Mouse (Mus musculus) gastrocnemius, postnatal 14 days (tissue): ENCODE measurements around the gene Nfe2. TPM values are rescaled to one million over a fixed set of nuclear protein-coding genes. Genes with fewer than 3 reads are reported as not detected.
"Not testable (repeated sequence)": the region's sequence is repeated elsewhere in the genome, so short reads cannot be mapped to it uniquely, and the experiment has no call there.

ENCODE experiments used
- DNase-seq: peaks from one replicate; pipeline ENCODE4 v3.0.0; 2021; ENCODE audit warnings: mixed read lengths
- intact Hi-C: fragments of 180-260 bp; cut with DNase I; formaldehyde crosslinking; loops from one replicate; pipeline ENCODE4 v1.15.1; 2025; ENCODE audit warnings: low total_unique reads
- total RNA-seq, 2 experiments: library from RNA; stranded (reverse); gene quantifications; 2 replicates each; pipeline ENCODE4 v1.2.3; 2021

Gene Nfe2
- total RNA-seq, 2 experiments from 2014 or later, result not detected

DNA sequence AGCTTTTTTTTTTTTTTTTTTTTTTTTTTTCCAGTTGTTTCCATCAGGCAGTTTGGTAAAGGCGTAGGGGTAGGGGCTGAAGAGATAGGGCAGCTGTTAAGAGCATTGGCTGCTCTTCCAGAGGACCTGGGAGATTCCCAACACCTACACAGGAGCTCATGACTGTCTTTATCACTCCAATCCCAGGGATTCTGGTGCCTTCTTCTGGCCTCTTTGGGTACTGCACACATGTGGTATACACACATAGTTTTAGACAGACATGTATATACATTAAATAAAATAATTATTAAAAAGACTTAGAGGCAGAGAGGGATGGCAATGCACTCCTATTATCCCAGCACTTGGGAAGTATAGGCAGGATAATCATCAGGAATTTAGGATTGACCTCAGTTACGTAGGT is 35.2 kb upstream of the Nfe2 start:
- DNase-seq, result no peak
- intact Hi-C loops, result no loop called here

DNA sequence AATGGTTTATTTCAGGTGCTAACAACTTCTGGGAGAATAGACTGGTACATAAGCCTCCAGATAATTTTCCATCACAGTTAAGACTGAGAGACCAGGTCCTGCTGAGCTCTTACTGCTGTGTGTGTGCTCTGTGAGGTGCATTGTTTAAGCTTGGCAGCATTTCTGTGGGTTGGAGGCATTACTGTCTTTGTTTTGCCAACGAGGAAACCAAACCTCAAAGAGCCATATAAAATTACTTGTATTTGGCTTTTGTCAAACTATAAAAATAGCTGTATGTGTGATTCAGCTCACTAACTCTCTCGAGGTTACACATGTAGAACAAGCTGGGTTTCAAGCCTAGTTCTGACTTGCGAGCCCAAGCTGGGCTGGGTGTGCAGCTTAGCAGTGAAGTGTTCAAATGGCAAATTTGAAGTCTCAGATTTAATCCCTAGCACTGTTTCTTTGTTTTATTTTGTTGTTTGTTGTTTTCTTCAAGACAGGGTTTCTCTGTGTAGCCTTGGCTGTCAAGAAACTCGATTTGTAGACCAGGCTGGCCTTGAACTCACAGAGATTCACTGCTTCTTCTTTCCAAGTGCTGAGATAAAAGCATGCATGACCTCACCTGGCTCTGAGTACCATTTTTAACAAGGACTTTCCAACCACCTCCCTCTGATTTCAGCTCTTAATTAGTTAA is 34.6 kb upstream of the Nfe2 start:
- intact Hi-C loops, result no loop called here
- DNase-seq, result no peak

DNA sequence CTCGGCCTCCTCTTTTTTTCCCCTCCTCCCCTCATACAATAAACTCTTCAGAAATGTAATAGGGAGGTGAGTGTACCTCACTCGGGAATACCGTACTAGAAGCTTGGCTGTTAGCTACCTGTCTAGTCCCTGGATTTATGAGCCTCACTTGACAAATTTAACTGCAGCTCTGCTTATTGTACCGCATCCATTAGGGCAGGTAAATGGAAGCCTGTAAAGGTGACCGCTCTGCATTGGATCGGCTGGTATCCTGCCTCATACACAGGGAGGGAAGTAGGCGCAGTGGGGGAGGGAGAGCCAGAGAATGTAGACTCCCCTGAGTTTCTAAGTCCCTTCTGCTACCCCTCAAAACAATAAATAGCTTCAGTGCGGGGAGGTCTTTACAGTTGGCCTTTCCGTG is 32.6 kb upstream of the Nfe2 start:
- DNase-seq, result no peak
- intact Hi-C loops, result no loop called here

DNA sequence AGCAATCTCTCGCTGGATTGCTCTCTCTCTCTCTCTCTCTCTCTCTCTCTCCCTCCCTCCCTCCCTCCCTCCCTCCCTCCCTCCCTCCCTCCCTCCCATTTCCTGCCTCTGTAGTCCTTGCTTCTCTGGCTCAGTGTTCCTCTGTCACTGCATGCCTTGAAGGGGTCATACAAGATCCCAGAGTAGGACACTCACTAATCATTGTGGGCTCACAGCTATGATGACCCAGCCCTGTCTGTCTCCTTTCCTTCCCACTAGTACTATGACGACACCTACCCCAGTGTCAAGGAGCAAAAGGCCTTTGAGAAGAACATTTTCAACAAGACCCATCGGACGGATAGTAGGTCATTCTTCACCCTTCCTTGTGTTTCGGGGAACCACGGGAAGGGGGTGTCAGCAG is 32.2 kb upstream of the Nfe2 start:
- no peak for DNase-seq
- intact Hi-C loops, result no loop called here

- DNase-seq, result no peak
- intact Hi-C loops, result no loop called here
Observed at GRCm38 (mm10) chr15:103289600-103289999, 31.4 kb upstream of the Nfe2 start.

DNA sequence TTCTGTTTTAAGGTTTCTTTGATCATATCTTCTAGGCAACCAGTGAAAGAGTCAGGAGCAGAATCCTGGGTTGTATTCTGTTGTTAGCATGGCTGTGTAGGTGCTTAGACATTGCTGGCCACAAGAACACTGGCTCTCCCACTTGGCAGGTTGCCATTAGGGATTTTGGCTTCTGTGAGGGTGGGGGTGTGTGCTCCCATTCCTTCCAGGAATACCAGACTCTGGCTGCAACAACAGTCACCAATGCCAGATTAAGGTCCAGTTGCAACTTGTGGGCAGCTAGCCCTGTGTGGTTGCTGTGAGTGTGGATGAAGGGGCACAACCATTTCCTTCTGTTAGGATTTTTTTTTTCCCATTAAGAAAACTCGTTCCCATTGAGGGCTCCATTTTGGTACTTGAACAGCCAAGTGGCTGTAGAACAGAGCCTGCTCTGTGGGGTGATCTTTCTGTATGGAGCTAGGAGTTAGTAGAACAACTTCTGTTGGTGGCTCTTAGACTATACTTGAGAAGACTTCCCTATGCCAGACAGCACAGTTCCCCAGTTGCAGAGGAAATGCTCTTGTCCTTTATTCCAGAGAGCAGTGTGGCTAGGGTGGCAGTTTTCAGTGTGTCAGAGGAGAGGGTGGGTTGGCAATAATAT is 27.7 kb upstream of the Nfe2 start:
- peak; percentile 61 for DNase-seq

GRCm38 (mm10) chr15:103284647-103285046 is 26.4 kb upstream of the Nfe2 start:
- DNase-seq, result no peak
- intact Hi-C loops, result loop anchor here (5.0 kb wide), 1 partner anchor 33 kb away; no protein-coding TSS in a partner anchor

More for the DNA sequence above, 27.7 kb upstream of the Nfe2 start:
- intact Hi-C loops, result no loop called here

DNA sequence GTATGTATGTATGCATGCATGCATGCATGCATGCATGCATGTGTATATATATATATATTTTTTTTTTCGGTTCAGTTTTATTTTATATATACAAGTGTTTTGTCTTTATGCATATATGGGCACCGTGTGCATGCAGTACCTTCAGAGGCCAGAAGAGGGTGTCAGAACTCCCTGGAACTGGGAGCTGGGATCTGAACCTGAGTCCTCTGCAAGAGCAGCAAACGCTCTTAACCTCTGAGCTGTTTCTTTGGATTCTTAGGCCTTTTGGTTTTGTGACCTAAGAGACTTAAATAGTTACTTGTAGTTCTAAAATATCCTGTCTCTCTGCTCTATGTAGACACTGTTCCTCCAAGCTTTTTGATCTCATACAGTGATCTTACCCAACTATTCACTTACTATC is 25.9 kb upstream of the Nfe2 start:
- intact Hi-C loops, result loop anchor here (5.0 kb wide), 1 partner anchor 33 kb away; no protein-coding TSS in a partner anchor
- peak; percentile 25 for DNase-seq

DNA sequence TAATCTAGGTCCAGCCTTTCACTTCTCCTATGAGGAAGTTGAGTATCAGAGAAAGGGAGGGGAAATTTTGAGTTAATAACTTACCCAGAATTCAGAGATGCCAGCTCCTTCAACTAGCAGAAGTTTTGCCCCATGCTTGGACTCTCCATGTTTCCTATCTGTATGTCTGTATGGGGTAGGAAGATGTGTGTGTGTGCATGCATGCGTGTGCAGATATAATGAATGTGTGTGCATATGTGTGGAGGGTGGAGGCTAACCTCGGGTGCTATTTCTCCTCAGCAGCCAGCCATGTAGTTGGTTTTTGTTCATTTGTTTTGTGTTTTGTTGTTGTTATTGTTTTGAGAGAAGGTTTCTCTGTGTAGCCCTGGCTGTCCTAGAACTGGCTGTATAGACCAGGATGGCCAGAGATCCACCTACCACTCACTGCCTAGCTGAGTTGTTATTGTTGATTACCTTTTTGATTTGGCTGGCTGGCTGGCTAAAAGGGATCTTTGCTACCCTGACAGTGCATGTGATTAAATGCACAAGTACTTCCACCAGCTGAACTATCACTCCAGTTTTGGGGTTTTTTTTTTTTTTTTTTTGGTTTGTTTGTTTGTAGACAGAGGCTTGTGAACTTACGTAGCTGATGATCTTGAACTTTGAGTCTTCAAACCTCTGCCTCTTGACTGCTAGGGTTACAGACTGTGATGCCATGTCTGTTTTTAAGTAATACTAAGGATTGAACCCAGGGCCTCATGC is 23.4 kb upstream of the Nfe2 start:
- intact Hi-C loops, result loop anchor here (5.0 kb wide), 1 partner anchor 36 kb away; no protein-coding TSS in a partner anchor
- DNase-seq, result no peak

- DNase-seq, result no peak
Observed at GRCm38 (mm10) chr15:103280817-103281464, 22.7 kb upstream of the Nfe2 start.

GRCm38 (mm10) chr15:103279750-103280149 is 21.5 kb upstream of the Nfe2 start:
- intact Hi-C loops, result loop anchor here (5.0 kb wide), 1 partner anchor 38 kb away; no protein-coding TSS in a partner anchor

More at GRCm38 (mm10) chr15:103280817-103281464, 22.7 kb upstream of the Nfe2 start:
- intact Hi-C loops, result loop anchor here (5.0 kb wide), 1 partner anchor 36 kb away; no protein-coding TSS in a partner anchor

GRCm38 (mm10) chr15:103277949-103278348 is 19.7 kb upstream of the Nfe2 start:
- intact Hi-C loops, result no loop called here
- DNase-seq, result no peak

More at GRCm38 (mm10) chr15:103279750-103280149, 21.5 kb upstream of the Nfe2 start:
- no peak for DNase-seq

GRCm38 (mm10) chr15:103275943-103276342 is 17.7 kb upstream of the Nfe2 start:
- DNase-seq, intact Hi-C loops: not testable (repeated sequence)

- intact Hi-C loops, result no loop called here
Observed at GRCm38 (mm10) chr15:103272419-103273279, 14.4 kb upstream of the Nfe2 start, which contains the start of gene Copz1. Copz1 (plus strand) TSS chr15:103272714.

GRCm38 (mm10) chr15:103268903-103269302 is 10.7 kb upstream of the Nfe2 start:
- DNase-seq, result no peak
- intact Hi-C loops, result no loop called here

More at GRCm38 (mm10) chr15:103272419-103273279, 14.4 kb upstream of the Nfe2 start, which contains the start of gene Copz1:
- peak; percentile 95 for DNase-seq

GRCm38 (mm10) chr15:103264794-103265193 is 6.6 kb upstream of the Nfe2 start:
- DNase-seq, result no peak
- intact Hi-C loops, result no loop called here

- intact Hi-C loops, result no loop called here
- no peak for DNase-seq
Observed at GRCm38 (mm10) chr15:103259989-103260388, 1.8 kb upstream of the Nfe2 start.

DNA sequence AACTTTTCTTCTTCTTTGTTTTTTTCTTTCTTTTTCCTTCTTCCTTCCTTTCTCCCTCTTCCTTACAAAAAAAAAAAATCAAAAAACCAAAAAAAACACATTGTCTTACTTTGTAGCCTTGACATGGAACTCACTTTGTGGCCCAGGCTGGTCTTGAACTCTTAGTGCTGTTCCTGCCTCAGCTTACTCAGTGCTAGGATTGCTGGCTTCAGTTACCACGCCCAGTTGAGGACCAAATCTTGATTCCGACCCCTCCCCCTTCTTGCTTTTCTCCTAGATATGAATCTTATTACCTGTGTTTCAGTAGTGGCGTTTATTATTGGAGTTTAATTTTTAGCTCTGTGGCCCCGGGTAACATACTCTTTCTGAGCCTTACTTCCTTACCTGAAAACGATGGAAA is 959 bp upstream of the Nfe2 start:
- intact Hi-C loops, result no loop called here

More for the DNA sequence above, 959 bp upstream of the Nfe2 start:
- no peak for DNase-seq
